Mouse (Mus musculus): ENCODE data around the gene Tmem246. TPM values are rescaled to one million over a fixed set of nuclear protein-coding genes. Genes with fewer than 3 reads are reported as not detected.

Tmem246 gene
- polyA plus RNA-seq, 1 experiment from 2014 or later = 15.4 TPM

- Histone ChIP-seq H3K27ac (replicated peaks; ENCODE audit: low read depth, low read length) (no peak overlapping the region), H3K4me1 (ENCODE audit: control insufficient read depth, insufficient read depth, low read length) (no peaks in the 10 kb centered on the region), H3K4me3 (ENCODE audit: low read depth, low read length) (no peak overlapping the region), H3K27me3 (ENCODE audit: control insufficient read depth, insufficient read depth, low read length) (no peaks in the 10 kb centered on the region), H3K36me3 (ENCODE audit: control insufficient read depth, insufficient read depth, low read length) (no peaks in the 10 kb centered on the region), H3K9ac (ENCODE audit: low read length) (no peak overlapping the region), H3K4me2 (ENCODE audit: low read depth, severe bottlenecking) (no peak overlapping the region), H3K9me3 (ENCODE audit: control insufficient read depth, low read length) (no peaks in the 10 kb centered on the region)
- DNase-seq (ENCODE audit: low spot score) (no peak), ATAC-seq (ENCODE audit: insufficient number of reproducible peaks, low FRiP score, low TSS enrichment, low read depth) (no peak)
- 84% methylated on average over 6 of the region's 6 CpGs for WGBS
Measured at GRCm38 (mm10) chr4:49539665-49540064, 58.0 kb downstream of the Tmem246 start.

GRCm38 (mm10) chr4:49536671-49537070 lies 61.0 kb downstream of the Tmem246 start:
- no peak for DNase-seq (ENCODE audit: low spot score)
- WGBS = 94% methylated on average over 4 of the region's 4 CpGs
- H3K27ac ChIP-seq (replicated peaks; ENCODE audit: low read depth, low read length) = no peak overlapping the region
- no peak for ATAC-seq (ENCODE audit: insufficient number of reproducible peaks, low FRiP score, low TSS enrichment, low read depth)
- no peaks in the 10 kb centered on the region for H3K4me1 ChIP-seq (ENCODE audit: control insufficient read depth, insufficient read depth, low read length)
- H3K4me2 ChIP-seq (ENCODE audit: low read depth, severe bottlenecking) = no peak overlapping the region
- H3K9ac ChIP-seq (ENCODE audit: low read length) = no peak overlapping the region
- H3K27me3 ChIP-seq (ENCODE audit: control insufficient read depth, insufficient read depth, low read length) = no peaks in the 10 kb centered on the region
- no peak overlapping the region for H3K4me3 ChIP-seq (ENCODE audit: low read depth, low read length)
- H3K9me3 ChIP-seq (ENCODE audit: control insufficient read depth, low read length) = no peaks in the 10 kb centered on the region
- H3K36me3 ChIP-seq (ENCODE audit: control insufficient read depth, insufficient read depth, low read length) = no peaks in the 10 kb centered on the region

GRCm38 (mm10) chr4:49535675-49536294 lies 61.9 kb downstream of the Tmem246 start:
- ATAC-seq (ENCODE audit: insufficient number of reproducible peaks, low FRiP score, low TSS enrichment, low read depth) (no peak), DNase-seq (ENCODE audit: low spot score) (no peak)
- no peak overlapping the region for H3K9ac ChIP-seq (ENCODE audit: low read length)
- no peaks in the 10 kb centered on the region for H3K4me1 ChIP-seq (ENCODE audit: control insufficient read depth, insufficient read depth, low read length)
- WGBS = 92% methylated on average over 4 of the region's 4 CpGs
- H3K9me3 ChIP-seq (ENCODE audit: control insufficient read depth, low read length) = no peaks in the 10 kb centered on the region
- H3K27ac ChIP-seq (replicated peaks; ENCODE audit: low read depth, low read length) = no peak overlapping the region
- no peak overlapping the region for H3K4me2 ChIP-seq (ENCODE audit: low read depth, severe bottlenecking)
- H3K36me3 ChIP-seq (ENCODE audit: control insufficient read depth, insufficient read depth, low read length) = no peaks in the 10 kb centered on the region; the same call in 1 of the 2 replicates
- H3K27me3 ChIP-seq (ENCODE audit: control insufficient read depth, insufficient read depth, low read length) = no peaks in the 10 kb centered on the region
- H3K4me3 ChIP-seq (ENCODE audit: low read depth, low read length) = no peak overlapping the region

GRCm38 (mm10) chr4:49535036-49535435 lies 62.6 kb downstream of the Tmem246 start:
- no peak for ATAC-seq (ENCODE audit: insufficient number of reproducible peaks, low FRiP score, low TSS enrichment, low read depth)
- H3K27ac ChIP-seq (replicated peaks; ENCODE audit: low read depth, low read length) = no peak overlapping the region
- 86% methylated on average over 3 of the region's 3 CpGs for WGBS
- no peak for DNase-seq (ENCODE audit: low spot score)
- H3K36me3 ChIP-seq (ENCODE audit: control insufficient read depth, insufficient read depth, low read length) = peaks cover 4% of the 10 kb centered on the region
- no peaks in the 10 kb centered on the region for H3K27me3 ChIP-seq (ENCODE audit: control insufficient read depth, insufficient read depth, low read length)
- no peak overlapping the region for H3K4me3 ChIP-seq (ENCODE audit: low read depth, low read length)
- no peaks in the 10 kb centered on the region for H3K9me3 ChIP-seq (ENCODE audit: control insufficient read depth, low read length)
- H3K9ac ChIP-seq (ENCODE audit: low read length) = no peak overlapping the region
- no peak overlapping the region for H3K4me2 ChIP-seq (ENCODE audit: low read depth, severe bottlenecking)
- no peaks in the 10 kb centered on the region for H3K4me1 ChIP-seq (ENCODE audit: control insufficient read depth, insufficient read depth, low read length)

Other genes starting within 250 kb of the Tmem246 start
- gene Acnat2, start 189.7 kb downstream of the Tmem246 start, polyA plus RNA-seq (2014; fragmentation: Nextera tagmentation; extraction: Ambion mirVana) = not detected in 2 replicates
- not detected in 2 replicates for gene Acnat1, start 124.0 kb downstream of the Tmem246 start, polyA plus RNA-seq (2014; fragmentation: Nextera tagmentation; extraction: Ambion mirVana)
- gene Baat, start 91.3 kb downstream of the Tmem246 start, polyA plus RNA-seq (2014; fragmentation: Nextera tagmentation; extraction: Ambion mirVana) = 0.24 and 0.28 TPM in 2 replicates
- gene Mrpl50, start 76.8 kb downstream of the Tmem246 start, polyA plus RNA-seq (2014; fragmentation: Nextera tagmentation; extraction: Ambion mirVana) = 98.6 and 99.4 TPM in 2 replicates
- gene Zfp189, start 76.7 kb downstream of the Tmem246 start, polyA plus RNA-seq (2014; fragmentation: Nextera tagmentation; extraction: Ambion mirVana) = 12.1 and 14.6 TPM in 2 replicates
- gene Aldob, start 48.3 kb downstream of the Tmem246 start, polyA plus RNA-seq (2014; fragmentation: Nextera tagmentation; extraction: Ambion mirVana) = 0.07 TPM in 1 of 2 replicates, not detected in the other
- gene Rnf20, start 34.1 kb upstream of the Tmem246 start, polyA plus RNA-seq (2014; fragmentation: Nextera tagmentation; extraction: Ambion mirVana) = 67.5 and 76.1 TPM in 2 replicates
- gene Ppp3r2, start 84.1 kb upstream of the Tmem246 start, polyA plus RNA-seq (2014; fragmentation: Nextera tagmentation; extraction: Ambion mirVana) = 0.06 and 0.08 TPM in 2 replicates
- 1.1 TPM in 2 replicates for gene Grin3a, start 247.9 kb upstream of the Tmem246 start, polyA plus RNA-seq (2014; fragmentation: Nextera tagmentation; extraction: Ambion mirVana)